Mouse (Mus musculus): ENCODE measurements at regions not wholly inside any gene's neighbourhood (a gene's known extent, or its start where the extent isn't known, plus 50 kb on each side); places are given as distances from the start of the nearest gene placed in this dataset.

DNA sequence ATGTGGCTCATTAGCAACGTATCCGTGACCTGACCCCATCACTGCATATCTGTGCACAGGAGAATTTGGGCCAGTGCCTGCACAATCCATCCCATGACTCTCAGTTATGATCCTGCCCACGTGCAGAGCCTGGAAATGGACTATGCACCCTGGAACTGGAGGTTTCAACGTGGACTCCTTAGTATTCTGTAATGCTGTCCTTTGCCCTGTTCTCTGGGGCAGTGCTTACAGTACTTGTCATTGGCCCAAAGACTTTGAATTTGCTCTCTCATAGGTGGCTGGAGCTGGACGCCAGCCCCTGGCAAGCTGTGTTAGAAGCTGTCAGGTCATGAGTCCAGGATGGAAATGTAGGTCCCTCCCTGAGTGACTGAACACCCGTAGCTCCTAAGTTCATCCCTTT is 269.9 kb upstream of the Mki67 start:
- in situ Hi-C loops (cut with MboI): no loop called here

- in situ Hi-C loops (cut with MboI): no loop called here
These were observed 274.2 kb upstream of the Mki67 start for GRCm38 (mm10) chr7:135990321-135990720.

GRCm38 (mm10) chr7:135996896-135997295 is 280.7 kb upstream of the Mki67 start:
- in situ Hi-C loops (cut with MboI): no loop called here

GRCm38 (mm10) chr7:135997640-135998039 is 281.5 kb upstream of the Mki67 start:
- in situ Hi-C loops (cut with MboI): no loop called here

DNA sequence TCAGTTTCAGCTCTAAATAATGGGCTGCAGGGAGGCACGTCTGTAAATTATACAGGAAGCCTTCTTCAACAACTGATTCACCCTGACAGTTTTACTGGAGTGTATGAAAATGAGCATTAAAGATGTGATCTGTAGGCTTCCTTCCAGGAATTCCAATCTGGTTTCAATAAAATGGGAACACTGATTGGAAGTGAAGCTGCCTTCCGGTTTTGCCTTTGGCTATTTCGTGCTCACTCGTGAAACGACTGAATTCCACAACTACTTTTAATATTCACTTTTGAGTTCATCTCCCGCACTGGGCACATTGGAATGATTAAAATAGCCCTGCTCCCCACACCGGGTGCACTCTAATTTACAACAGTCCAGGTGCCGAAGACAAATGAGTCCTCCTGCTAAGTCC is 286.2 kb upstream of the Mki67 start:
- in situ Hi-C loops (cut with MboI): no loop called here

- in situ Hi-C loops (cut with MboI): no loop called here
These were observed 287.1 kb upstream of the Mki67 start for GRCm38 (mm10) chr7:136003291-136003690.

DNA sequence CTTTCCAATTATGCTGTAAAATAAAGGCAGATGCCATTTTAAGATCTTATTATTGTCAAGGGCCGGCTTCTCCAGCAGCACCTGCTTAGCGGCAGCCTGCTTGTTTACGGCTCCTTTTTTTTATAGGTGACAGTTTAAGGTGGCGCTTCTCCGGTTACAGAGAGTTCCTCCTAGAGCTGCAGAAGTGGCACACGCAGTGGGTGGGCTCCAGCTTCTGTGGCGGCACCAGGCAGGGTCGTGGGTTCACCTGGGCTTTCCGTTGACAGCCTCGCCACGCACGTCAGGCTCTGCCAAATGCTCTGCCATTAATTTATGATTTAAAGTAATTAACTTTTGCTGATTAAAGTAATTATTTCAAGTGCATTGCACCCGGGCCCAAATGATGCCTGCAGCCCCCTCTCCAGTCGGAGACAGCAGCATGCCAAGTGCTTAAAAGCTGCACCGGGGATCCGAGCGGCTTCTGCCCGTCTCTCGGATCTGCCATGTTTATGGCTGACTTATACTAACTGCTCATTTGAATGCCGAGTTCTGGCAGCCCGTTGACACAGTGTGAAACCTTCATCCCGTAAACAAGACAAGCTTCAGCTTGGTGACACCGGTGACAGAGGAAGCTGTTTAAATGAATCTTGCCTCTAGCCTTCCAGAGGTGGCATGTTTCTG is 291.8 kb upstream of the Mki67 start:
- in situ Hi-C loops (cut with MboI): no loop called here

DNA sequence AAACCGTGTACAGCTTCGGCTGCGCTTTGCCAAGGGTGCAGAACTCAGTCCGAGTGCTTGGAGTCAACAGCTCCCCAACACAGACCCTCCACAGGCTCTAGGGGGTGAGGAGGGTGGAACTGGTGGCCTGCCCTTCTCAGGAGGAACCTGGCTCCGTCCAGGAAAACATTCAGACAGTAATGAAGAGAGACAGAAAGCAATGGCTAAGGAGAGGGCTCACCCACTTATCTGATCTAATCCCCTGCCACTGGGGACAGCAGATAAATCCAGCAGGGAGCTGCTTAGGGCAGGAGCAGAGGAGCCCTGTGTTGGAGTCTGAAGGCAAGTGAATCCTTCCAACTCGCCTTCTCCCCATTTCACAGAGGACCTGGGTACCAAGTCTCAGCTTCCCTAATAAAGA is 292.3 kb upstream of the Mki67 start:
- in situ Hi-C loops (cut with MboI): no loop called here

GRCm38 (mm10) chr7:136010013-136010412 is 293.9 kb upstream of the Mki67 start:
- in situ Hi-C loops (cut with MboI): no loop called here

GRCm38 (mm10) chr7:136014706-136015105 is 298.5 kb upstream of the Mki67 start:
- in situ Hi-C loops (cut with MboI): no loop called here

- in situ Hi-C loops (cut with MboI): no loop called here
These were observed 300.8 kb upstream of the Mki67 start for GRCm38 (mm10) chr7:136016918-136017317.

DNA sequence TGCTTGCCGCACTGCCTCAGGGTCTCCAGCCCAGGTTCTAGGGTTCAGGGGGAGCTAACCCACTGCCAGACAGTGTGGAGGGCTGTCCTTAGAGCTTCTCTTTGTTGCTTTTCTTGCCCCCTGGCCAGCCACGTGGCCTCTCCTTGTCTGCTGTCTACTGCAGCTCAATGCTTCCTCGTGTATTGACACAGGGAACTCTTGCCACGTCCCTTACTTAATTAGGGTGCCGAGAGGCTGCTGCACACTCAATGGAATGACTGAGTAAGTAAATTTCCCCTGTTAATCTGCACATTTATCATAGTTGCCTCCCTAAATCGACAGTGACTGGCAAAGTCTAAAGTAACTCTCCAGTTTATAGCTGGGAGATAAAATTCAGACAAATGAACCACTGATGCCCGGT is 304.4 kb upstream of the Mki67 start:
- in situ Hi-C loops (cut with MboI): no loop called here

GRCm38 (mm10) chr7:136021071-136021470 is 304.9 kb upstream of the Mki67 start:
- in situ Hi-C loops (cut with MboI): no loop called here

DNA sequence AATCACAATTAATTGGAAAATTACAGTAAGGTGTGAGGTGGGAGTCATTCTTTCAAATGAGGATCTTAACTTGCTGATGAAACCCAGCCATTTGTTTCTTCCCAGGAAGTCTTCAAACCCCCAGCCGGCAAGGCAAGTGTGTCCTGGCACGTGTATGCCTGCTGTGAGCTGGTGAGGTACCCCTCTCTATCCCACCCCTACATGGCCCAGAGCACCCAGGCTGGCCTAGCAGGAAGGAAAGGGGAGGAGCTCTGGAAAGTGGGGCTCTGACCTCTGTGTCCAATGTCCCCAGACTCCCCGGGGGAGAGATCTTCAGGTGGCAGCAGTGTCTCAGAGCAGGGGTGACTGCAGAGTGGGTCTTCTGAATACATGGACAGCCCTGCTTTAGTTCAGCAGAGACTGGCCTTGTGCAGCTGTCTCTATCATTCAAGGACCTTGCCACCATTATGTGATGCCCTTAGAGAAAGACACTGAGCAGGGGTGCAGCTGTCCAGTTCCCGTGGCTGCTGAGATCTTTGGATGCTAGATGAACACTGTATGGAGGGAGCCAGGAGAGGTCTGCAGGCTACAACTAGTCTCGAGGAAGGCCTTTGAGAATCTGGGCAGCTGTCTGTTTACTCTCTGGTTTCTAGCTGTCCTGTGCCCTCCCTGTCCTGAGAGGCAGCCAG is 306.8 kb upstream of the Mki67 start:
- in situ Hi-C loops (cut with MboI): no loop called here

- in situ Hi-C loops (cut with MboI): no loop called here
These were observed 310.3 kb upstream of the Mki67 start for GRCm38 (mm10) chr7:136026451-136026850.

DNA sequence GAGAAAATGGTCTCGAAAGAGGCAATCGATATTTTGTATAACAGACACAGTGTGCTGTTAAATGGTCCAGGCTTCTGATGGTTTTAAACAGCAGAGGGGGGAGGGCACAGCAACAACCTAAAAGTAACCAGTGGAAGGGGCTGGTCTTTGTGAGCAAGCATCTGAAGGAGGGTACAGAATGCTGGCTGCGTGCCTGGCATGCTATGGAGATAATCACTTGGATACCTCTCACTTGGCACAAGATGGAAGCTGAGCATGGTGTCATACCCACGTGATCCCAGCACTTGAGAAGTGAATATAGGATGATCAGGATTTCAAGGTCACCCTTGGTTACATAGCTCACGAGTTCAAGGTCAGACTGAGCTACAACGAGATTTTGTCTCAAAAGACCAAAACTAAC is 315.9 kb upstream of the Mki67 start:
- in situ Hi-C loops (cut with MboI): no loop called here

GRCm38 (mm10) chr7:136033536-136033935 is 317.4 kb upstream of the Mki67 start:
- in situ Hi-C loops (cut with MboI): no loop called here

DNA sequence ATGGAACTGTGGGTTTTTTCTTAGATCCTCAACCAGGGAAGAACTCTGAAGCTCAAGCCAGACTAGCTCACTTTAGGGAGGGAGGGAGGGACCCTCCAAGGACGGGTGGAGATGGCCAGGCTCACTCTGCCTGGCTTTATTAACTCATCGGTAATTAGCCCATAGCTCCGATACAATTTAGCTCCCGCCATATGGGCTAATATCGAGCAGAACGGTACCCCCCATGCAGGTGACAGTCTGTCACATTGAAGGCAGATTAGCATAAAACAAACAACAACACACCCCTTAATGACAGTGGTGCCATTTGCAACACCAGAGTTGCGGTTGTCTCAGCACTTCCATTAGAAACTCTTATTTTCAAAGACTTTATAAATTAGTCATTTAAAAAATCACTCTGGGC is 319.6 kb upstream of the Mki67 start:
- in situ Hi-C loops (cut with MboI): no loop called here

DNA sequence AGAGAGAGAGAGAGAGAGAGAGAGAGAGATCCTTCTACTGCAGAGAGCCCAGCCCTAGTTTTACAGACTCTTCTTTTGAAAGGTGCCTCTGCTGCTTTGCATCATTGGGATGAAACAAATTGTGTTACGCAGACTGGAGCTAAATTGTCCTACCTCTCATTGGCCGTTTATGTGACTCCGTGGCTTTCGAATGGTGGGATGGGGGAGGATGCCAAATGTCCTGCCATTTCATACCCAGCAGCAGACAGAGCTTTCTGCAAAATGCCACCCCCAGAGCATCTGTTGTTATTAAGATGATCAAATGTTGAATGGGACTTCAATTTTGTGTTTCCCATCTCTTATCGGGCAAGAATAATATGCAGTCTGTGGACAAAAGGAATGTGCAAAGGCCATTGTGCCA is 321.9 kb upstream of the Mki67 start:
- in situ Hi-C loops (cut with MboI): no loop called here

DNA sequence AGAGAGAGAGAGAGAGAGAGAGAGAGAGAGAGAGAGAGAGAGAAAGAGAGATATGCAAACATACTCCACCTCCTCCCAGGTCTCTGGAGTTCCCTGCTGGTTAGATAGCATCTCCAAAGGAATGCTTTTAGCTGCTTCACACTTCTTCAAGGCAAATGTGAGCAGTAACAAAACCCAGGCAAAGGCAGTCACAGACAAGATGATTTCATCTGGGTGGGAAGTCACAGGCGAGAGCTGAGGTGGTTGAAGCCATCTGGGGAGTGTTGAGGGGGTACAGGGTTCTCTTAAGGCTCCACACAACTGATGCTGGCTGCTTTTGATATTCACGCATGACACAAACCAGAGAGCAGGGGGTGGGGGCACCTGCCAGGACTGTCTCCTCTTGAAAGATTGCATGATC is 322.7 kb upstream of the Mki67 start:
- in situ Hi-C loops (cut with MboI): no loop called here

DNA sequence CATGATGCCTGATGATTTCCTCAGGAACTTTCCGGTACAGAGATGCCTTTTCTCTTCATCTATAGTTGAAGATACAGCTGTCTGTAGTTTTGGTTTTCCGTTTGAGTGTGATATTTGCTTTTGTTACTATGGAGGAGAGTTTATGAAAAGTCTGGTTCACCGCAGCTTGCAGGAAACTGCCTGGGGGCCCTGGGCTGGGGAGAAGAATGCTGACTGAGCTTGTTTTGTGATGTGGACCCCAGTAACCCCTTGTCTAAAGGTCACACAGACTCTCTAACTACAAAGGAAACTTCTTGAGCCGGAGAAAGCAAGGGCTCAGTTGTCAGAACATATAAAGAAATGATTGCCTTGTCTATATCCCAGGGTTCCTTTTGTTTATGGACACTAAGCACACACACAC is 325.8 kb upstream of the Mki67 start:
- in situ Hi-C loops (cut with MboI): no loop called here

DNA sequence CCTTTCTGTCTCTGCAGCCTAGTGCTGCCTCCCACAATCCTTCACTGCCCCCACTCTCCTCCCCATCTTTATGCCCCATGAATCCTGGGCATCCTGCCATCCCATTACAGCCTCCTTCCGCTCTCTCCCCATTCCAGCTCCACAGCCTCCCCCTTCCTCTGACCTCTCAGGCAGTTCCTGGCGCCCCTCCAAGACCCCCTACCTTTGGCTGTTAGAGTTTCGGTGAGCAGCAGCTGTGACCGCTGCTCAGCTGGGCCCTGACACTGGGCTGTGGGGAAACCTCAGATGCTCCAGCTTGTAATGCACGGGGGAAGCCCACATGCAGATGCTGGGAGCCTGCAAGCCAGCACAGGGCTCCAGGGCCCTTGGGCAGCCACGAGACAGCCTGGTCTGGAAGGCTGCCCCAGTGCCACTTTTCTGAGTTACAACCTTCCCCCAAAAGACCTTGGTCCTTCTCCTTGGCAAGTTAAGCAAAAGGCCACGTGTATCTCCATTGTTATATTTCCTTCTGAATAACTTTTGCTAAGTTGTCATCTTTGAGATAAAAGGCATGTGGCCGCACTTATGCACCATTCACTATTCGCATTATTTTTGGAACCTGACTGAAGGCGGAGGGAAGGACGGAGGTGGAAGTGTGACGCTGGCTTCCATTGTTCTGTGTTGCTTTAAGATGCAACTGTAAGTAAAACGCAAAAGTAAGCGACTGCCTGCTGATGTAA is 330.6 kb upstream of the Mki67 start:
- in situ Hi-C loops (cut with MboI): no loop called here

DNA sequence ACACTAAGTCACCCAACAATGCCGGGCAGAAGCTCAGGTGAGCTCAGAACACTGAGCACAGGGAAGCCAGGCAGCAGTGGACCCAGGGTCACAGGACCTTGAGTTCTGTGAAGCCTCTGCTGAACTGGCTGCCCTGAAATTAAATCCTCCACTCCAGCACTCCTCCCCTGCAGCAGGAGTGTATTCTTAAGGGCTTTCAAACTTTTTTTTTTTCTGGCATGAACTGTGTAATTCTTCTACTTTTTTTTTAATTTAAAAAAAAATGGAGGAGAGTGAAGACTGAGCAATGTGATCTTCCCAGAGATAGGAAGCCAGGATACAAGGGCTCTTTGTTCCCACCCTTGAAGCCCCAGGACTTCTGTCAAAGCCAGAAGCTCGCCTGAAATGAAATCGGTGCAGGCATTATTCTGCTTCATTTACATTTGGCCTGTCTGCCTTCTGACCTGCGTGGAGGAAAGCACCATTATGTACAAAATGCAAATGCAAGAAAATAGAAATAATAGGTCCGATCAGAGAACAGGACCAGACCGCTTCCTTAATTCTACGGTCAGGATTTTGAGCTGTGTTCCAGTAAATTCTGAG is 331.3 kb upstream of the Mki67 start:
- in situ Hi-C loops (cut with MboI): no loop called here
